Mouse (Mus musculus): ENCODE measurements around the gene Nrxn2.

- TF ChIP-seq JUND (conservative IDR thresholded peaks at IDR 0.05; ENCODE audit: low read depth, low read length) (no peak), MAZ (IDR thresholded peaks at IDR 0.05; ENCODE audit: low read depth, low read length) (no peak), CHD2 (IDR thresholded peaks at IDR 0.05; ENCODE audit: low read length) (no peak), NRF1 (IDR thresholded peaks at IDR 0.05; ENCODE audit: low read depth, low read length) (no peak), RAD21 (IDR thresholded peaks at IDR 0.05; ENCODE audit: low read depth, low read length) (no peak), CTCF (conservative IDR thresholded peaks at IDR 0.05 in 1 of 2, IDR thresholded peaks at IDR 0.05 in 1 of 2; ENCODE audit: low read depth in 2 of 2, low read length in 2 of 2) (no peak), POLR2A (IDR thresholded peaks at IDR 0.05; ENCODE audit: low read depth, low read length) (no peak), HCFC1 (IDR thresholded peaks at IDR 0.05; ENCODE audit: low read depth, low read length) (no peak), TCF12 (IDR thresholded peaks at IDR 0.05; ENCODE audit: low read depth, low read length) (no peak), SIN3A (IDR thresholded peaks at IDR 0.05; ENCODE audit: low read length) (no peak), MXI1 (IDR thresholded peaks at IDR 0.05; ENCODE audit: low read depth, low read length) (no peak), GABPA (IDR thresholded peaks at IDR 0.05; ENCODE audit: insufficient replicate concordance, low read depth, low read length) (no peak), EP300 (IDR thresholded peaks at IDR 0.05; ENCODE audit: low read length) (no peak)
Observed at GRCm38 (mm10) chr19:6543518-6543917, 125.0 kb downstream of the Nrxn2 start.

Measured in CH12.LX (cell line).